In the genomic region with DNA sequence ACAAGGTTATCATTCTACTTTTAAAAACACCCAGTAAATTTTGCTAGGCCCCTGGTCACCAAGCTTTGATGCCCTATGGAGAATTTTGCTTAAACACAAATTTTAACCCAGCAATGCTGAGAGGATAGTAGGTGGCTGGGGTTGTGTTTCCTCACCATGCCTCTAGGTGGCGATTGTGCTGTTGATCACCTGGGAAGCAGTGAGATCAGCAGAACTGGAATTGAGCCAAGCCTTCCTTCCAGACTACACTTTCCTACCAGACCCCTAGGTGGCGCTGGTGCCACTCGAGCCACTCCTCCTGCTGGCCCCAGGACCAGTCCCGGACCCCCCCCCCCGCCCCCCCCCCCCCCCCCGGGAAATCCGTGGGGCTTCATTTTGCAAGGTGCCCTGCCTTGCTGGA, we compare ENCODE assay signal across 8 mouse cellular contexts.
DNase-seq lines count a peak whose midpoint lies in the region; ATAC-seq and TF ChIP-seq lines count a peak whose summit lies in the region.

No protein-coding gene starts in this region.

- H3K9me3 ChIP-seq in midbrain, embryonic 11.5 days (ENCODE audit: control insufficient read depth, low read length) = no peaks in the 10 kb centered on the region
- no peaks in the 10 kb centered on the region for H3K9me3 ChIP-seq in midbrain, embryonic 16.5 days (replicated peaks; ENCODE audit: control insufficient read depth, low read length, poor library complexity, severe bottlenecking)
- no peaks in the 10 kb centered on the region for H3K9me3 ChIP-seq in intestine, embryonic 16.5 days (ENCODE audit: control insufficient read depth, low read length)
- no peaks in the 10 kb centered on the region for H3K9me3 ChIP-seq in stomach, postnatal 0 days (ENCODE audit: control insufficient read depth, low read length)

- no peaks in the 10 kb centered on the region for H3K36me3 ChIP-seq in midbrain, embryonic 11.5 days (ENCODE audit: control insufficient read depth, insufficient read depth, low read length)
- H3K36me3 ChIP-seq in midbrain, embryonic 16.5 days (ENCODE audit: control insufficient read depth, insufficient read depth, low read length) = no peaks in the 10 kb centered on the region
- H3K36me3 ChIP-seq in intestine, embryonic 16.5 days (ENCODE audit: control insufficient read depth, insufficient read depth, low read length) = no peaks in the 10 kb centered on the region
- no peaks in the 10 kb centered on the region for H3K36me3 ChIP-seq in stomach, postnatal 0 days (ENCODE audit: control insufficient read depth, insufficient read depth, low read length)

- H3K27me3 ChIP-seq in midbrain, embryonic 11.5 days (ENCODE audit: control insufficient read depth, insufficient read depth, low read length) = no peaks in the 10 kb centered on the region
- H3K27me3 ChIP-seq in midbrain, embryonic 16.5 days (ENCODE audit: control insufficient read depth, insufficient read depth, low read depth, low read length) = no peaks in the 10 kb centered on the region
- no peaks in the 10 kb centered on the region for H3K27me3 ChIP-seq in intestine, embryonic 16.5 days (replicated peaks; ENCODE audit: control insufficient read depth, insufficient read depth, low read length)
- no peaks in the 10 kb centered on the region for H3K27me3 ChIP-seq in stomach, postnatal 0 days (ENCODE audit: control insufficient read depth, insufficient read depth, low read length)

- no peak for TF ChIP-seq EP300 in stomach, postnatal 0 days (optimal IDR thresholded peaks at IDR 0.05)

- H3K4me1 ChIP-seq in midbrain, embryonic 11.5 days (ENCODE audit: control insufficient read depth, insufficient read depth, low read length) = no peaks in the 10 kb centered on the region
- no peaks in the 10 kb centered on the region for H3K4me1 ChIP-seq in midbrain, embryonic 16.5 days (ENCODE audit: control insufficient read depth, insufficient read depth, low read length)
- no peaks in the 10 kb centered on the region for H3K4me1 ChIP-seq in intestine, embryonic 16.5 days (ENCODE audit: control insufficient read depth, insufficient read depth, low read length)
- no peaks in the 10 kb centered on the region for H3K4me1 ChIP-seq in stomach, postnatal 0 days (replicated peaks; ENCODE audit: control insufficient read depth, insufficient read depth)

- peak; percentile 91 for DNase-seq in midbrain, embryonic 11.5 days (ENCODE audit: low spot score, missing footprints)
- peak; percentile 68 for DNase-seq in cerebellum, adult 11 months
- peak; percentile 74 for DNase-seq in frontal cortex, postnatal 10 days (ENCODE audit: low spot score in 2 of 2)
- DNase-seq in left cerebral cortex, postnatal 4 days = peak; percentile 79
- DNase-seq in stomach, postnatal 0 days (ENCODE audit: low spot score) = peak; percentile 86

- H3K9ac ChIP-seq in midbrain, embryonic 11.5 days (ENCODE audit: low read length) = no peak overlapping the region
- no peak overlapping the region for H3K9ac ChIP-seq in midbrain, embryonic 16.5 days (ENCODE audit: low read depth, low read length)
- no peak overlapping the region for H3K9ac ChIP-seq in intestine, embryonic 16.5 days (ENCODE audit: low read depth, low read length)
- H3K9ac ChIP-seq in stomach, postnatal 0 days (ENCODE audit: low read length) = no peak overlapping the region

- H3K4me2 ChIP-seq in midbrain, embryonic 11.5 days = no peak overlapping the region
- H3K4me2 ChIP-seq in midbrain, embryonic 16.5 days (ENCODE audit: low read length) = no peak overlapping the region
- H3K4me2 ChIP-seq in intestine, embryonic 16.5 days (ENCODE audit: low read depth, low read length) = no peak overlapping the region
- H3K4me2 ChIP-seq in stomach, postnatal 0 days (replicated peaks; ENCODE audit: low read depth) = no peak overlapping the region

- 2% methylated on average over 4 of the region's 7 CpGs for WGBS in midbrain, embryonic 11.5 days
- 0% methylated on average over 2 of the region's 7 CpGs for WGBS in midbrain, embryonic 16.5 days
- WGBS in intestine, embryonic 16.5 days = 0% methylated on average over 7 of the region's 7 CpGs
- WGBS in stomach, postnatal 0 days = 2% methylated on average over 4 of the region's 7 CpGs

- peak; percentile 82 for TF ChIP-seq CTCF in stomach, postnatal 0 days (IDR thresholded peaks at IDR 0.05; ENCODE audit: low read depth)

- no peak overlapping the region for H3K27ac ChIP-seq in midbrain, embryonic 11.5 days (ENCODE audit: low read depth, low read length)
- H3K27ac ChIP-seq in midbrain, embryonic 16.5 days (ENCODE audit: low read length) = no peak overlapping the region
- no peak overlapping the region for H3K27ac ChIP-seq in intestine, embryonic 16.5 days (ENCODE audit: low read length)
- no peak overlapping the region for H3K27ac ChIP-seq in stomach, postnatal 0 days (replicated peaks)

- ATAC-seq in midbrain, embryonic 11.5 days (ENCODE audit: low FRiP score) = 0 out of 2 replicates have a peak, but pooled peaks have one; percentile 33
- no peak for ATAC-seq in midbrain, embryonic 16.5 days
- peak; percentile 52; the same call in 1 of the 2 replicates for ATAC-seq in intestine, embryonic 16.5 days
- peak; percentile 77 for ATAC-seq in monocyte, adult 5-6 weeks (replicated peaks; ENCODE audit: insufficient number of reproducible peaks, low FRiP score, low TSS enrichment, poor library complexity, severe bottlenecking)
- ATAC-seq in stomach, postnatal 0 days (ENCODE audit: low FRiP score, low TSS enrichment) = peak; percentile 43

- H3K4me3 ChIP-seq in midbrain, embryonic 11.5 days (ENCODE audit: low read depth, low read length) = no peak overlapping the region
- no peak overlapping the region for H3K4me3 ChIP-seq in midbrain, embryonic 16.5 days (ENCODE audit: low read depth, low read length)
- H3K4me3 ChIP-seq in intestine, embryonic 16.5 days (ENCODE audit: low read length) = no peak overlapping the region
- H3K4me3 ChIP-seq in stomach, postnatal 0 days (ENCODE audit: low read depth, low read length) = no peak overlapping the region

- intact Hi-C loops in left cerebral cortex, postnatal 4 days (cut with DNase I) = no loop called here
